Mouse (Mus musculus): Measurements from ENCODE around the gene Akap4. TPM values are rescaled to one million over a fixed set of nuclear protein-coding genes. Genes with fewer than 3 reads are reported as not detected.

The Akap4 gene
- not detected for polyA plus RNA-seq (2017; shearing (Covaris generic))

DNA sequence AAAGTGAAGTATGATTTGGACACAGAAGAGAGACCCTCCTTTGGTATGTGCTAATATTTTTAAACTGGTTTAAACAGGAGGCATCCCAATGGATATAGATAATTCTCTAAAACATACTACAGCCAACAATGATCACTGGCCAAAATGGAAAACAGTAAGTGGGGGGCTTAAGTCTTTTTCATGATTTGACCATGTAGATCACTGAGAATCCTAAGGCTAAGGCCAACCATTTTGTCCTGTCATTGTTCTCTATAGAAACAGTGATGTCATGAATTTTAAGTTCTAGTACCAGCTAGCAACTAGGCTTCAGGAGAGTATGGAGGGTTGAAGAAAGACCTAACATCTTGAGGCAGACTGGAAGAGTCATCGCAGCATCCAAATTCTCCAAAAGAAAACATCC lies at the start of gene Akap4:
Gene Akap4, plus strand, starts transcription at position 301 of the 400 bp plus-strand sequence.

DNA sequence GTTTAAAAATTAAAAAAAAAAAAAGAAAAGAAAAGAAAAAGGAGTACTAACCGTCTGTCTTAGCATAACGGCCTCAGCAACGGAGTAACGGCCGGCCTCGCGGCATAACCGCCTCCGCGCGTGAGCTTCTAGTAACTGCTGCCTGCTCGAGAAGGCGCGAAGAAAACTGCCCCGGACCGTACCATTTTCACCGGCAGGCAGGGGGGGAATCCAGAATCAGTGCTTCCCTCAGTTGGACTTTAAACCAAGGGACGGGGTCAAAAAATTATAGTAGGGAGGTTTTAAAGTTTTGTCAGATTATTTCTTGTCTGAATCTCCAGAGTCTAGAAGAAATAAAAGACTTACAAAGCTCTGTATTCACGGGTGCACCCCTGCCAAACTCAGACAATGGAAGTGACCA lies 25.8 kb upstream of the Akap4 start, which contains the start of gene Ccnb3:
Gene Ccnb3, minus strand, starts transcription at position 101 of the 400 bp plus-strand sequence.

Other genes starting within 250 kb of the Akap4 start
- not detected for gene Ccnb3, start 25.9 kb upstream of the Akap4 start, polyA plus RNA-seq (2017; shearing (Covaris generic))

All from activated CD4-positive, CD25-positive, alpha-beta regulatory T cell (primary cell).